Mouse (Mus musculus): ENCODE results near the gene Casp2. TPM values are rescaled to one million over a fixed set of nuclear protein-coding genes. Genes with fewer than 3 reads are reported as not detected.
A peak's percentile ranks its signal among the peaks of the same experiment; 100 is the strongest.

Gene Casp2
- polyA plus RNA-seq, 1 experiment: 19.7 TPM

DNA sequence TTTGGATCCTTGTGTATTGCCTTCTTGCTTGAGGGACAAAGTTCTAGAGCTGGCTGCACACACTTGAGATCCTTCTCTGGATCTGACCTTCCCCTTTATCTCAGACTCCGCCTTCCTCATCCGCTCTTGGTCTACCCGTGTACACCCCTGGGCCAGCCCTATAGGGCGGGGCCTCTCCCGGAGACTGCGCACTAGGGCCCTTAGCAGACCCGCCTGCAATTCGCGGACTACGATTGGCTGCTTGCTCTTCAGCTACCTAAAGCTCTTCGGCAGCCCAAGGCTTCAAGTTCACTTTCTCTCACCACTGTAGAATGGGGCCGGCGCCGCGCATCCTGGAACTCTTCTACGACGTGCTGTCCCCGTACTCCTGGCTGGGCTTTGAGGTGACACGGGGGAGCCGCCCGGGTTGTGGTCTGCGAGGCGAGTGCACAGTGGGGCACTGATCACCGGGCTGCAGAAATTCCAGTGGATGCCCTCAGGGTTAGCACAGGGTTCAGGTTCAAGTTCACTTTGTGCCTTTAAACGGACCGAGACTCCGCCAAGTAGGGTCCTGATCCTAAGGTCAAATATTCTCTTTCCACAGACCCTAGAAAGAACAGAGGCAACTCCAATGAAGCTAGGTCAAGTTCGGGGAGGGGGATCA lies 19.0 kb upstream of the Casp2 start, which contains the start of gene Gstk1:
Gene Gstk1, plus strand, starts transcription at position 225 of the 643 bp plus-strand sequence.
- Histone ChIP-seq H3K4me1 (ENCODE audit: control insufficient read depth, insufficient read depth, low read length) (no peaks in the 10 kb centered on the region), H3K4me3 (ENCODE audit: insufficient read depth, low read length) (peak within 1 kb of the TSS; percentile 36), H3K27ac (ENCODE audit: insufficient read depth, low read length) (no peak within 1 kb of the TSS)
- TF ChIP-seq POLR2A (IDR thresholded peaks at IDR 0.05; ENCODE audit: extremely low read depth, insufficient read depth, low read length) (peak; percentile 55; the same call in 1 of the 2 replicates), CTCF (IDR thresholded peaks at IDR 0.05; ENCODE audit: extremely low read depth, insufficient read depth, low read length) (no peak)

DNA sequence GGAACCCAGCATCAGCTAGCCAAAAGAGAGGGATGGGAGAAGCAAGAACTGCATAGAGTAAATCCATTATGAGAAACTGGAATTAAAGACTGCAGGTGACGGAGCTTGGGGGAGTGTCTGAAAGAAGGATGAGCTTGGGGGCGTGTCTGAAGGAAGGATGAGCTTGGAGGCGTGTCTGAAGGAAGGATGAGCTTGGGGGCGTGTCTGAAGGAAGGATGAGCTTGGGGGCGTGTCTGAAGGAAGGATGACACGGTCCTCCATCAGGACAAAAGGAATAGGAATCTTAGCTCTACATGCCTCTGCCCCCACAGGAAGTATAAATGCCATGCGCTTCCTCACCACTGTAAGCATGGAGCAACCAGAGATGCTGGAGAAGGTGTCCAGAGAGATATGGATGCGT lies 17.6 kb upstream of the Casp2 start:
- no peak overlapping the region for H3K4me3 ChIP-seq (ENCODE audit: insufficient read depth, low read length)
- no peak overlapping the region for H3K27ac ChIP-seq (ENCODE audit: insufficient read depth, low read length)
- no peaks in the 10 kb centered on the region for H3K4me1 ChIP-seq (ENCODE audit: control insufficient read depth, insufficient read depth, low read length)
- TF ChIP-seq POLR2A (IDR thresholded peaks at IDR 0.05; ENCODE audit: extremely low read depth, insufficient read depth, low read length): no peak
- TF ChIP-seq CTCF (IDR thresholded peaks at IDR 0.05; ENCODE audit: extremely low read depth, insufficient read depth, low read length): no peak

DNA sequence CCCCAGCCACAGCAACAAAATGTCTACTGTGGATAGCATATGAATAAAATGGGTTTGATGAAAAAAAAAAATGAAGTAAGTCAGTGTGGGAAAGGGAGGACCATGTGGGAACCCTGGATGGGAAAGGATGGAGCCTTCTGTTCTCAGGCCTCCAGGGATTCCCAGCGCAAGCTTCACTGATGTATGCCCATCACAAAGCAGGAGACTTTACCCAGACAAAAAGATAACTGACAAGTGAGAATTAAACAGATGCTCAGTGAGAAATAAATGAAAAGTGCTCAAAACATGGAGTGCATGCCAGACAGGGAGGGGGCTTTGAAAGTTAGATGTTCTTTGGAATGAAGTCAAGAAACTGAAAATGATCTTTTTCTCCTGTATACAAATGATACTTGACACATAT lies 16.8 kb upstream of the Casp2 start:
- Histone ChIP-seq H3K4me1 (ENCODE audit: control insufficient read depth, insufficient read depth, low read length) (no peaks in the 10 kb centered on the region), H3K4me3 (ENCODE audit: insufficient read depth, low read length) (no peak overlapping the region), H3K27ac (ENCODE audit: insufficient read depth, low read length) (no peak overlapping the region)
- TF ChIP-seq CTCF (IDR thresholded peaks at IDR 0.05; ENCODE audit: extremely low read depth, insufficient read depth, low read length) (no peak), POLR2A (IDR thresholded peaks at IDR 0.05; ENCODE audit: extremely low read depth, insufficient read depth, low read length) (no peak)

- H3K27ac ChIP-seq (ENCODE audit: insufficient read depth, low read length): no peak overlapping the region
- TF ChIP-seq CTCF (IDR thresholded peaks at IDR 0.05; ENCODE audit: extremely low read depth, insufficient read depth, low read length) (no peak), POLR2A (IDR thresholded peaks at IDR 0.05; ENCODE audit: extremely low read depth, insufficient read depth, low read length) (no peak)
Observed at GRCm38 (mm10) chr6:42251791-42252190, 13.0 kb upstream of the Casp2 start.

DNA sequence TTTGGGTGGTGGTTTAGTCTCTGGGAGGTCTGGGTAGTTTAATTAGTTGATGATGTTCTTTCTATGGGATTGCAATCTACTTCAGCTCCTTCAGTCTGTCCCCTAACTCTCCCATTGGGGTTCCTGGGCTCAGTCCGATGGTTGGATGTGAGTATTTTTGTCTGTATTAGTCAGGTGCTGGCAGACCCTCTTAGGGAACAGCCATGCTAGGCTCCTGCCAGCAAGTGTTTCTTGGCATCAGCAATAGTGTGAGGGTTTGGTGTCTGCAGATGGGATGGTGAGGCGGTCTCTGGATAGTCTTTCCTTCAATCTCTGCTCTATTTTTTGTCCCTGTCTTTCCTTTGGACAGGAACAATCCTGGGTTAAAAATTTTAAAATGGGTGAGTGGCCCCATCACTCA lies 11.7 kb upstream of the Casp2 start:
- Histone ChIP-seq H3K27ac (ENCODE audit: insufficient read depth, low read length) (no peak overlapping the region), H3K4me3 (ENCODE audit: insufficient read depth, low read length) (no peak overlapping the region), H3K4me1 (ENCODE audit: control insufficient read depth, insufficient read depth, low read length) (no peaks in the 10 kb centered on the region)
- TF ChIP-seq CTCF (IDR thresholded peaks at IDR 0.05; ENCODE audit: extremely low read depth, insufficient read depth, low read length) (no peak), POLR2A (IDR thresholded peaks at IDR 0.05; ENCODE audit: extremely low read depth, insufficient read depth, low read length) (no peak)

More at GRCm38 (mm10) chr6:42251791-42252190, 13.0 kb upstream of the Casp2 start:
- H3K4me1 ChIP-seq (ENCODE audit: control insufficient read depth, insufficient read depth, low read length): no peaks in the 10 kb centered on the region
- H3K4me3 ChIP-seq (ENCODE audit: insufficient read depth, low read length): no peak overlapping the region

DNA sequence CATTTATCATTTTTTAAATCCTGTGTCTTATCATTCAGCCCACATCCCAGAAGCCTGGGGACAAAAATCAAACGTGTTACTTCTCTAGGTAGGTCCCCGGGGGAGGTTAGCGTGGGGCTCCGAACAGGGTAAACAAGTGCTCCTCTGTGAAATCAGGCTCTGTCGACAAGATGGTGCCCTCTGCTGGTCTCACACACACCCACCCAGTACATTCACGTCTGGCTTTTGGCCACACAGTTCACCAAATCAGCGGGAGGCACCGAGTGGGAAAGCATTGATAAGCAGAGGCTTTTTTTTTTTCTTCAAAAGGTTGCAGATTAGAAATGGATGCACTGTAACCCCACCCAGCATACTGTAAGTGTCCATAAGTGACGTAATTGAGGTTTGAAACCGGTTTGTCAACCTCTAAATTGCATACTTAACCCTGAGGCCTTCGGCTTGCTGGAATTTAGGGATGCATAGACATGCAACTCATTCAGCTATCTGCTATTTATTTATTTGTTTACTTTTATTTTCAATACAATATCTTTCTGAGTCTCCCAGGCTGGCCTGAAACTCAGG lies 7.4 kb upstream of the Casp2 start:
- no peaks in the 10 kb centered on the region for H3K4me1 ChIP-seq (ENCODE audit: control insufficient read depth, insufficient read depth, low read length)
- H3K4me3 ChIP-seq (ENCODE audit: insufficient read depth, low read length): no peak overlapping the region
- no peak overlapping the region for H3K27ac ChIP-seq (ENCODE audit: insufficient read depth, low read length)
- TF ChIP-seq CTCF (IDR thresholded peaks at IDR 0.05; ENCODE audit: extremely low read depth, insufficient read depth, low read length) (peak; percentile 55), POLR2A (IDR thresholded peaks at IDR 0.05; ENCODE audit: extremely low read depth, insufficient read depth, low read length) (no peak)

DNA sequence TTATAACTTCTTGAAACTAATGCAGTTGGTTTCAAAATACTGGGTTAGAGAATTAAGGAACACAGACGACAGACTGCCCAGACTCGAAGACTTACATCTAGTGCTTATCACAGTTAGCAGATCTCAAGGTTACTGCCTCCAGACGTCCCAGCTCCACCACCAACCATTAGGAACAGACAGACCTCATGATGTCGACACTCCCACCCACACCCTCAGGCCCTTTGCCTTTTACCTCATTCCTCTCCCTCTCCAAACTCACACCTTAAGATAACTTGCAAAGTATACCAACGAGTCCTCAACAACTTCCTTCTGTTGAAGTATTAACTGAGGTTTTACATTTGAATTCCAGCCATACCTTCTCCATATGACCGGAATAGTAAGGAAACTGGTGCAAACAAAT lies 4.4 kb upstream of the Casp2 start:
- no peaks in the 10 kb centered on the region for H3K4me1 ChIP-seq (ENCODE audit: control insufficient read depth, insufficient read depth, low read length)
- H3K4me3 ChIP-seq (ENCODE audit: insufficient read depth, low read length): no peak overlapping the region
- no peak overlapping the region for H3K27ac ChIP-seq (ENCODE audit: insufficient read depth, low read length)
- no peak for TF ChIP-seq CTCF (IDR thresholded peaks at IDR 0.05; ENCODE audit: extremely low read depth, insufficient read depth, low read length)
- TF ChIP-seq POLR2A (IDR thresholded peaks at IDR 0.05; ENCODE audit: extremely low read depth, insufficient read depth, low read length): no peak

DNA sequence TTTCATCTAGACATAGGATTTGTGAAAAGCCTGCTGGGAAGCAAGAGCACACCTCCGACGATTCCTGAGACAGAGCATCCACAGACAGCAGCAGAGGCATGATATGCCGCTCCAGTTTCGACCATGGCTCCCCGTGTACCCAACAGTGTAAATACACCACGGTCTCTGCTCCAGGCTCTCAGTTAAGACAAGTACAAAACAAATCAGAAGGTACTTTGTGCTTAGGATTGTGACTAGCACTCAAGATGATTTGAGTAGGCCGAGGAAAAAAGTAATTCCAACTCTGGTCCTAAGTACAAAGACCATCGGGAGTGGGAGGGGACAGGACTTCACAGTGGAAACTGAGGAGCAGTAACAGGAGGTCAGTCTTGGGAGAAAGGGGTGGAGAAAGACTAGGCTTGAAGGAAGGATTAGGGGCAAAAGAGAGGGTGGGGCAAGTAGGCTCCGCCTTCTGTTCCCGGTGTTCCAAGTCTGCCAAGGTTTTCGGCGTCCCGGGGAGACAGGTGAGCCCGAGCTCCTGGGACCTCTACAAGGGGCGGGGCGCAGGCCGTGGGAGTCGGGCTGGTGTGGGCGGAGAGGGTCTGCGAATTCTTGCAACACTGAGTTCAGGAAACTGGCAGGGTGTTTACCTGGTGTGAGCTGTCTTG lies 3.1 kb upstream of the Casp2 start, which contains the start of gene Tmem139:
Gene Tmem139, plus strand, starts transcription at position 447 of the 647 bp plus-strand sequence.
- Histone ChIP-seq H3K27ac (ENCODE audit: insufficient read depth, low read length) (no peak within 1 kb of the TSS), H3K4me3 (ENCODE audit: insufficient read depth, low read length) (no peak within 1 kb of the TSS), H3K4me1 (ENCODE audit: control insufficient read depth, insufficient read depth, low read length) (no peaks in the 10 kb centered on the region; the same call in 1 of the 2 replicates)
- no peak for TF ChIP-seq CTCF (IDR thresholded peaks at IDR 0.05; ENCODE audit: extremely low read depth, insufficient read depth, low read length)
- TF ChIP-seq POLR2A (IDR thresholded peaks at IDR 0.05; ENCODE audit: extremely low read depth, insufficient read depth, low read length): no peak

DNA sequence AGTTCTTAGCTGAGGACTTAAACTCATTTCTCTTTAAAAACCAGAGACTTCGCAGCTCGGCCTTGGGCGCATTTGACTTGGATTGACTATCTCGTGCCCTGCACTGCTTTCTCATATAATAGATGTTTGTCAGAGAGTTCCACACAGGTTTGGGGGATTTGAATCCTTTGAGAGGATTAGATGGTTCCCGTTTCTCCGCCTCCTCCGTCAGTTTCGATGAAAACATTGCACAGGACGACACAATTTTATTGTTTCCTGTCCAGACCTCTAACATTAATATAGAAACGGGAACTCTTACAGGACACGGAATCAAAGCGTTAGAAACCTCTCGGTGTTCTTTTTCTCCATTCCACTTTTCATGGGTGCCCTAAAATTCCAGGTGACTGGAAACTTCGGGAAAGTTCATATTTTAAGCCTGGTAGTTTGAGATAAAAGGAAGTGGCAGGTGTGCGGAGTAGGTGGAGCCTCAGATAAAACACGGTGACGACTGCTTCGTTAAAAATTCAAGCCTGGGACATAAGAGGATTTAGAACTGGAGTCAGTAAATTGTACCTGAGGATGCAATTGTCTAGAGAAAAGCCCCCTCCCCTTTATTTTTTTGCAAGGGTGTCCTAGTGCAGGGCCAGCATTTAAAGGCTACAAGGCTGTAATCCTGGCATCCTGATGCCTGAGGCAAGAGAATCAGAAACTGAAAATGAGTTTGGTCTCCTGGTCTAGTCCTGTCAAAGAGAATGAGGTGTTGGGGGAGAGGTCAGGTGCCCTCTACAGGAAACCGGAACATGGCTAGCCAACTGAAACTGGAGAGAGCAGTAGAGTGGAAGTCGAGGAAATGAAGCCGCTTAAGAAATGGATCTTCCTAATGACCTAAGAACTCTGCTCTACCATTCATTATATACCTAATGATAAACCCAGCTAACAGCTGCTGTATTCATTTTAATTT lies 876 bp downstream of the Casp2 start:
- Histone ChIP-seq H3K27ac (ENCODE audit: insufficient read depth, low read length) (peak overlapping the region; percentile 54), H3K4me1 (ENCODE audit: control insufficient read depth, insufficient read depth, low read length) (no peaks in the 10 kb centered on the region; the same call in 1 of the 2 replicates), H3K4me3 (ENCODE audit: insufficient read depth, low read length) (peak overlapping the region; percentile 76)
- TF ChIP-seq POLR2A (IDR thresholded peaks at IDR 0.05; ENCODE audit: extremely low read depth, insufficient read depth, low read length) (no peak), CTCF (IDR thresholded peaks at IDR 0.05; ENCODE audit: extremely low read depth, insufficient read depth, low read length) (no peak)
